Mouse (Mus musculus) liver, adult 2 months (tissue): ENCODE data around the gene Vmn2r4.
"Not testable (repeated sequence)": the region's sequence is repeated elsewhere in the genome, so short reads cannot be mapped to it uniquely, and the experiment has no call there.

ENCODE experiments used
- CTCF ChIP-seq: fragments of 200-500 bp; IDR thresholded peaks from 2 replicates; pipeline ENCODE4 v1.5.1; 2011; ENCODE audit warnings: low read depth, low read length, control low read depth
- POLR2A ChIP-seq: fragments of 200-500 bp; IDR thresholded peaks from 2 replicates; pipeline ENCODE4 v1.6.1; 2011; ENCODE audit warnings: low read length, control low read depth; ENCODE audit not compliant: insufficient read depth; ENCODE audit errors: extremely low read depth

GRCm38 (mm10) chr3:64417477-64417876, 2.3 kb upstream of the Vmn2r4 start:
- not testable (repeated sequence) for TF ChIP-seq CTCF, POLR2A
